Mouse (Mus musculus) brain, embryonic 14.5 days (tissue): ENCODE measurements around the gene Dkk3.

Experiments
- CTCF ChIP-seq: fragments of 200-500 bp; IDR thresholded peaks from 2 replicates; pipeline ENCODE4 v1.5.1; 2012; ENCODE audit warnings: inconsistent platforms, mild to moderate bottlenecking, moderate library complexity, borderline replicate concordance; ENCODE audit not compliant: insufficient read depth, insufficient read length; ENCODE audit errors: extremely low read depth
- POLR2A ChIP-seq: fragments of 200-500 bp; IDR thresholded peaks from 2 replicates; pipeline ENCODE4 v1.6.1; 2012; ENCODE audit warnings: mild to moderate bottlenecking, inconsistent platforms, borderline replicate concordance; ENCODE audit not compliant: poor library complexity, insufficient read depth, insufficient read length, severe bottlenecking; ENCODE audit errors: extremely low read depth

GRCm38 (mm10) chr7:112203937-112204336 is 45.1 kb upstream of the Dkk3 start:
- no peak for TF ChIP-seq CTCF
- no peak for TF ChIP-seq POLR2A
